Mouse (Mus musculus): Measurements from ENCODE around the gene Raver1.

DNA sequence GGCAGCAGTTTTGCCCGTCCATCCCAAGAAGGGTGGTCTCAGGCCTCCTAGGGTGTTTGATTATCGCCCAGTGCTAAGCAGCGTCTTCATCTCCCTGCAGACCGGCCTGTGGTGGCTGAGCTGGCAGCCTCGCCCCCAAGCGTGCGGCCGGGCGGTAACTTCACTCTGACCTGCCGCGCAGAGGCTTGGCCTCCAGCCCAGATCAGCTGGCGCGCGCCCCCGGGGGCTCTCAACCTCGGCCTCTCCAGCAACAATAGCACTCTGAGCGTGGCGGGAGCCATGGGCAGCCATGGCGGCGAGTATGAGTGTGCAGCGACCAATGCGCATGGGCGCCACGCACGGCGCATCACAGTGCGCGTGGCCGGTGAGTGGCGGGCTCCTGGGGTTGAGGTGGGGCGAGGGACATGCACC lies 54.3 kb downstream of the Raver1 start:
- TF ChIP-seq CTCF (IDR thresholded peaks at IDR 0.05; ENCODE audit: low read depth, low read length) (no peak), POLR2A (IDR thresholded peaks at IDR 0.05; ENCODE audit: insufficient read depth, low read length) (no peak)
